Mouse (Mus musculus) gastrocnemius, adult 2 months (tissue): ENCODE results near the gene Lpcat4. TPM values are rescaled to one million over a fixed set of nuclear protein-coding genes. Genes with fewer than 3 reads are reported as not detected.

Experiments
- DNase-seq: peaks from one replicate; pipeline ENCODE4 v3.0.0; 2022
- H3K27ac ChIP-seq: fragments of 200-600 bp; 2 replicates; pipeline ENCODE4 v1.8.1; 2022; ENCODE audit warnings: mild to moderate bottlenecking
- H3K4me3 ChIP-seq: fragments of 200-600 bp; 2 replicates; pipeline ENCODE4 v1.8.1; 2022; ENCODE audit warnings: mild to moderate bottlenecking, moderate library complexity
- CTCF ChIP-seq: fragments of 200-600 bp; IDR thresholded peaks from 2 replicates; pipeline ENCODE4 v1.8.1; 2022; ENCODE audit warnings: antibody characterized with exemption, mild to moderate bottlenecking, moderate library complexity
- intact Hi-C: fragments of 180-260 bp; cut with DNase I; formaldehyde crosslinking; loops from one replicate; pipeline ENCODE4 v1.15.1; 2025
- long read RNA-seq, 2 experiments: library from polyadenylated mRNA; stranded (forward); transcript quantifications; one replicate each; pipeline ENCODE4 v2.0.0; 2021
- total RNA-seq, 2 experiments: library from RNA; stranded (reverse); gene quantifications; 2 replicates each; pipeline ENCODE4 v1.2.3; 2021

Lpcat4 gene
- total RNA-seq = 1 to 10 TPM in 1 of 2 experiments, under 1 TPM in 1; 0.99 to 1.5 TPM
- long read RNA-seq, experiment 1 = 0 reads
- long read RNA-seq, experiment 2, transcript Lpcat4-201 (14 exons, 2,275 nt) = major isoform, 5 of 5 reads
- long read RNA-seq, experiment 2, partial matches to known transcripts = 0 of 5 reads
- long read RNA-seq, experiment 2, other reads (novel, unspliced or antisense) = 0 of 5 reads

- H3K27ac ChIP-seq = peak within 1 kb of the TSS; percentile 85
- peak within 1 kb of the TSS; percentile 99 for H3K4me3 ChIP-seq
- peak; percentile 99; the same call in 1 of the 2 replicates for TF ChIP-seq CTCF
- DNase-seq = peak; percentile 88
- intact Hi-C loops = loop anchor here (1.0 kb wide), 1 partner anchor 22 kb away; the partner anchor contains the start of gene Nop10
Measured at GRCm38 (mm10) chr2:112239212-112239934, at the start of gene Lpcat4. TSS of gene Lpcat4 (plus strand) at chr2:112239468.

GRCm38 (mm10) chr2:112196859-112197258 lies 42.4 kb upstream of the Lpcat4 start:
- TF ChIP-seq CTCF = peak; percentile 99
- intact Hi-C loops = loop anchor here (1.0 kb wide), 1 partner anchor 19 kb away; no protein-coding TSS in a partner anchor
- no peak overlapping the region for H3K27ac ChIP-seq
- DNase-seq = no peak
- no peak overlapping the region for H3K4me3 ChIP-seq

- TF ChIP-seq CTCF = no peak
- H3K4me3 ChIP-seq = no peak overlapping the region
Measured at GRCm38 (mm10) chr2:112203056-112203455, 36.2 kb upstream of the Lpcat4 start.

GRCm38 (mm10) chr2:112210142-112210541 lies 29.1 kb upstream of the Lpcat4 start:
- no peak for TF ChIP-seq CTCF
- Histone ChIP-seq H3K4me3 (no peak overlapping the region), H3K27ac (no peak overlapping the region)
- no peak for DNase-seq
- intact Hi-C loops = no loop called here

More at GRCm38 (mm10) chr2:112203056-112203455, 36.2 kb upstream of the Lpcat4 start:
- DNase-seq = no peak
- intact Hi-C loops = no loop called here
- no peak overlapping the region for H3K27ac ChIP-seq

GRCm38 (mm10) chr2:112210699-112211098 lies 28.6 kb upstream of the Lpcat4 start:
- no peak for TF ChIP-seq CTCF
- intact Hi-C loops = no loop called here
- no peak overlapping the region for H3K4me3 ChIP-seq
- H3K27ac ChIP-seq = no peak overlapping the region
- DNase-seq = no peak

- TF ChIP-seq CTCF = peak; percentile 66
- Histone ChIP-seq H3K27ac (no peak overlapping the region), H3K4me3 (no peak overlapping the region)
- intact Hi-C loops = loop anchor here (1.0 kb wide), 1 partner anchor 19 kb away; no protein-coding TSS in a partner anchor
- DNase-seq = no peak
Measured at GRCm38 (mm10) chr2:112215977-112216376, 23.3 kb upstream of the Lpcat4 start.

GRCm38 (mm10) chr2:112217614-112218013 lies 21.7 kb upstream of the Lpcat4 start:
- intact Hi-C loops = no loop called here
- Histone ChIP-seq H3K27ac (no peak overlapping the region), H3K4me3 (no peak overlapping the region)
- DNase-seq = no peak
- TF ChIP-seq CTCF = no peak

- intact Hi-C loops = no loop called here
- DNase-seq = no peak
- H3K27ac ChIP-seq = no peak overlapping the region
- TF ChIP-seq CTCF = no peak
- no peak overlapping the region for H3K4me3 ChIP-seq
Measured at GRCm38 (mm10) chr2:112220880-112221279, 18.4 kb upstream of the Lpcat4 start.

- intact Hi-C loops = no loop called here
- DNase-seq = no peak
- no peak for TF ChIP-seq CTCF
- H3K27ac ChIP-seq = no peak overlapping the region
- H3K4me3 ChIP-seq = no peak overlapping the region
Measured at GRCm38 (mm10) chr2:112222607-112223006, 16.7 kb upstream of the Lpcat4 start.

GRCm38 (mm10) chr2:112224356-112224755 lies 14.9 kb upstream of the Lpcat4 start:
- intact Hi-C loops = no loop called here
- no peak for DNase-seq

GRCm38 (mm10) chr2:112232623-112233022 lies 6.6 kb upstream of the Lpcat4 start:
- intact Hi-C loops = no loop called here
- DNase-seq = no peak
- TF ChIP-seq CTCF = no peak

More at GRCm38 (mm10) chr2:112224356-112224755, 14.9 kb upstream of the Lpcat4 start:
- H3K4me3 ChIP-seq = no peak overlapping the region
- no peak for TF ChIP-seq CTCF
- H3K27ac ChIP-seq = no peak overlapping the region

GRCm38 (mm10) chr2:112236620-112237019 lies 2.6 kb upstream of the Lpcat4 start:
- intact Hi-C loops = no loop called here
- Histone ChIP-seq H3K27ac (no peak overlapping the region), H3K4me3 (no peak overlapping the region)
- TF ChIP-seq CTCF = no peak
- no peak for DNase-seq

More at GRCm38 (mm10) chr2:112232623-112233022, 6.6 kb upstream of the Lpcat4 start:
- no peak overlapping the region for H3K27ac ChIP-seq
- no peak overlapping the region for H3K4me3 ChIP-seq

GRCm38 (mm10) chr2:112238006-112238405 lies 1.3 kb upstream of the Lpcat4 start:
- intact Hi-C loops = no loop called here
- TF ChIP-seq CTCF = no peak
- no peak for DNase-seq
- H3K27ac ChIP-seq = no peak overlapping the region
- H3K4me3 ChIP-seq = no peak overlapping the region
